Mouse (Mus musculus) forebrain, embryonic 15.5 days (tissue): ENCODE results near the gene Tex2. TPM values are rescaled to one million over a fixed set of nuclear protein-coding genes. Genes with fewer than 3 reads are reported as not detected.

Source experiments
- ATAC-seq: fragments of 200-750 bp; cut with Nextera tagmentation; replicated peaks from 2 replicates; pipeline ENCODE4 v1.8.0; 2017; ENCODE audit warnings: mild to moderate bottlenecking, moderate TSS enrichment, moderate library complexity
- H3K27ac ChIP-seq: fragments of 300-500 bp; sonication (generic); replicated peaks from 2 replicates; pipeline ENCODE4 v1.5.1; 2015; ENCODE audit warnings: mild to moderate bottlenecking, inconsistent platforms
- H3K27me3 ChIP-seq: fragments of 300-500 bp; sonication (generic); 2 replicates; pipeline ENCODE4 v1.6.1; 2015; ENCODE audit warnings: inconsistent platforms
- H3K36me3 ChIP-seq: fragments of 300-500 bp; sonication (generic); 2 replicates; pipeline ENCODE4 v1.6.1; 2015; ENCODE audit warnings: mild to moderate bottlenecking, inconsistent platforms
- H3K4me1 ChIP-seq: fragments of 300-500 bp; sonication (generic); 2 replicates; pipeline ENCODE4 v1.6.1; 2015; ENCODE audit warnings: inconsistent platforms
- H3K4me2 ChIP-seq: fragments of 300-500 bp; sonication (generic); replicated peaks from 2 replicates; pipeline ENCODE4 v1.6.1; 2015; ENCODE audit warnings: mild to moderate bottlenecking, inconsistent platforms
- H3K4me3 ChIP-seq: fragments of 300-500 bp; sonication (generic); 2 replicates; pipeline ENCODE4 v1.5.1; 2015; ENCODE audit warnings: mild to moderate bottlenecking, inconsistent platforms
- H3K9ac ChIP-seq: fragments of 300-500 bp; sonication (generic); replicated peaks from 2 replicates; pipeline ENCODE4 v1.6.1; 2015; ENCODE audit warnings: mild to moderate bottlenecking, inconsistent platforms
- H3K9me3 ChIP-seq: fragments of 300-500 bp; sonication (generic); 2 replicates; pipeline ENCODE4 v1.6.1; 2016; ENCODE audit warnings: inconsistent platforms
- WGBS: fragments of 180-500 bp; shearing (Covaris S2); methylation state at CpG from one replicate; pipeline ENCODE4 v1.1.7; 2015; ENCODE audit warnings: mixed read lengths; 5-methylcytosine and 5-hydroxymethylcytosine counted together
- polyA plus RNA-seq: library from polyadenylated mRNA; unstranded; fragments of >200 nt; fragmentation: Nextera tagmentation; extraction: Ambion mirVana; gene quantifications from 2 replicates; pipeline ENCODE4 v1.2.1, GENCODE M21; 2015

Tex2 gene
- polyA plus RNA-seq, 1 experiment from 2014 or later, result 15.2 TPM

GRCm38 (mm10) chr11:106555805-106556615 is 57.2 kb downstream of the Tex2 start:
- Histone ChIP-seq H3K27ac (no peak overlapping the region), H3K4me1 (peaks cover 4% of the 10 kb centered on the region; the same call in 1 of the 2 replicates), H3K4me2 (no peak overlapping the region), H3K9ac (no peak overlapping the region), H3K27me3 (no peaks in the 10 kb centered on the region), H3K4me3 (no peak overlapping the region), H3K9me3 (no peaks in the 10 kb centered on the region), H3K36me3 (no peaks in the 10 kb centered on the region)
- WGBS, result 68% methylated on average over 10 of the region's 10 CpGs
- no peak for ATAC-seq

GRCm38 (mm10) chr11:106550398-106550797 is 62.8 kb downstream of the Tex2 start:
- Histone ChIP-seq H3K4me1 (peaks cover 4% of the 10 kb centered on the region; the same call in 1 of the 2 replicates), H3K27me3 (no peaks in the 10 kb centered on the region), H3K27ac (no peak overlapping the region), H3K9me3 (no peaks in the 10 kb centered on the region), H3K36me3 (peaks cover 6% of the 10 kb centered on the region; the same call in 1 of the 2 replicates), H3K4me2 (no peak overlapping the region), H3K9ac (no peak overlapping the region), H3K4me3 (no peak overlapping the region)
- ATAC-seq, result no peak
- 94% methylated on average over 4 of the region's 4 CpGs for WGBS

- no peak overlapping the region for H3K4me2 ChIP-seq
- no peak for ATAC-seq
- 96% methylated on average over 4 of the region's 4 CpGs for WGBS
Measured at GRCm38 (mm10) chr11:106546081-106546480, 67.1 kb downstream of the Tex2 start.

GRCm38 (mm10) chr11:106544916-106545315 is 68.3 kb downstream of the Tex2 start:
- no peaks in the 10 kb centered on the region for H3K9me3 ChIP-seq
- no peak overlapping the region for H3K27ac ChIP-seq
- no peak overlapping the region for H3K9ac ChIP-seq
- WGBS, result 94% methylated on average over 9 of the region's 9 CpGs
- peaks cover 15% of the 10 kb centered on the region; the same call in 1 of the 2 replicates for H3K36me3 ChIP-seq
- H3K27me3 ChIP-seq, result no peaks in the 10 kb centered on the region
- H3K4me3 ChIP-seq, result no peak overlapping the region
- no peaks in the 10 kb centered on the region for H3K4me1 ChIP-seq
- no peak for ATAC-seq
- no peak overlapping the region for H3K4me2 ChIP-seq

More at GRCm38 (mm10) chr11:106546081-106546480, 67.1 kb downstream of the Tex2 start:
- Histone ChIP-seq H3K4me1 (no peaks in the 10 kb centered on the region), H3K27ac (no peak overlapping the region), H3K9me3 (no peaks in the 10 kb centered on the region), H3K4me3 (no peak overlapping the region), H3K36me3 (peaks cover 15% of the 10 kb centered on the region; the same call in 1 of the 2 replicates), H3K9ac (no peak overlapping the region), H3K27me3 (no peaks in the 10 kb centered on the region)

GRCm38 (mm10) chr11:106544133-106544532 is 69.1 kb downstream of the Tex2 start:
- H3K9ac ChIP-seq, result no peak overlapping the region
- no peak overlapping the region for H3K4me2 ChIP-seq
- no peaks in the 10 kb centered on the region for H3K27me3 ChIP-seq
- no peaks in the 10 kb centered on the region for H3K9me3 ChIP-seq
- peaks cover 15% of the 10 kb centered on the region; the same call in 1 of the 2 replicates for H3K36me3 ChIP-seq
- WGBS, result 90% methylated on average over 11 of the region's 11 CpGs
- ATAC-seq, result no peak
- H3K27ac ChIP-seq, result no peak overlapping the region
- no peaks in the 10 kb centered on the region for H3K4me1 ChIP-seq
- no peak overlapping the region for H3K4me3 ChIP-seq

- WGBS, result 96% methylated on average over 13 of the region's 13 CpGs
- H3K9me3 ChIP-seq, result no peaks in the 10 kb centered on the region
- no peak overlapping the region for H3K4me2 ChIP-seq
- H3K9ac ChIP-seq, result no peak overlapping the region
- H3K36me3 ChIP-seq, result peaks cover 15% of the 10 kb centered on the region; the same call in 1 of the 2 replicates
- H3K4me1 ChIP-seq, result no peaks in the 10 kb centered on the region
- H3K27me3 ChIP-seq, result no peaks in the 10 kb centered on the region
- no peak for ATAC-seq
- no peak overlapping the region for H3K4me3 ChIP-seq
- no peak overlapping the region for H3K27ac ChIP-seq
Measured at GRCm38 (mm10) chr11:106543006-106543405, 70.2 kb downstream of the Tex2 start.

- no peaks in the 10 kb centered on the region for H3K27me3 ChIP-seq
- no peak for ATAC-seq
- no peaks in the 10 kb centered on the region for H3K4me1 ChIP-seq
- no peak overlapping the region for H3K27ac ChIP-seq
- H3K9ac ChIP-seq, result no peak overlapping the region
- H3K36me3 ChIP-seq, result peaks cover 15% of the 10 kb centered on the region; the same call in 1 of the 2 replicates
- no peak overlapping the region for H3K4me2 ChIP-seq
- H3K9me3 ChIP-seq, result no peaks in the 10 kb centered on the region
- H3K4me3 ChIP-seq, result no peak overlapping the region
Measured at GRCm38 (mm10) chr11:106542385-106542784, 70.8 kb downstream of the Tex2 start.

GRCm38 (mm10) chr11:106540506-106541268 is 72.5 kb downstream of the Tex2 start:
- ATAC-seq, result no peak
- peaks cover 12% of the 10 kb centered on the region; the same call in 1 of the 2 replicates for H3K36me3 ChIP-seq
- H3K4me3 ChIP-seq, result no peak overlapping the region
- H3K9me3 ChIP-seq, result no peaks in the 10 kb centered on the region
- no peak overlapping the region for H3K9ac ChIP-seq
- no peaks in the 10 kb centered on the region for H3K27me3 ChIP-seq
- 56% methylated on average over 13 of the region's 13 CpGs for WGBS
- H3K27ac ChIP-seq, result no peak overlapping the region
- no peaks in the 10 kb centered on the region for H3K4me1 ChIP-seq
- H3K4me2 ChIP-seq, result no peak overlapping the region

GRCm38 (mm10) chr11:106536253-106536912 is 76.8 kb downstream of the Tex2 start:
- WGBS, result 65% methylated on average over 11 of the region's 11 CpGs
- H3K4me2 ChIP-seq, result no peak overlapping the region
- ATAC-seq, result no peak
- peak overlapping the region; percentile 60 for H3K27ac ChIP-seq
- no peak overlapping the region for H3K4me3 ChIP-seq
- no peaks in the 10 kb centered on the region for H3K27me3 ChIP-seq
- peaks cover 6% of the 10 kb centered on the region; the same call in 1 of the 2 replicates for H3K36me3 ChIP-seq
- no peaks in the 10 kb centered on the region for H3K4me1 ChIP-seq
- H3K9me3 ChIP-seq, result no peaks in the 10 kb centered on the region
- no peak overlapping the region for H3K9ac ChIP-seq

GRCm38 (mm10) chr11:106535660-106536252 is 77.5 kb downstream of the Tex2 start:
- ATAC-seq, result no peak
- Histone ChIP-seq H3K9me3 (no peaks in the 10 kb centered on the region), H3K4me2 (no peak overlapping the region), H3K9ac (no peak overlapping the region), H3K27me3 (no peaks in the 10 kb centered on the region), H3K4me3 (no peak overlapping the region), H3K36me3 (peaks cover 6% of the 10 kb centered on the region; the same call in 1 of the 2 replicates), H3K27ac (peak overlapping the region; percentile 60; the same call in 1 of the 2 replicates), H3K4me1 (no peaks in the 10 kb centered on the region)
- 90% methylated on average over 9 of the region's 9 CpGs for WGBS

GRCm38 (mm10) chr11:106532248-106532790 is 80.9 kb downstream of the Tex2 start:
- no peaks in the 10 kb centered on the region for H3K9me3 ChIP-seq
- H3K4me2 ChIP-seq, result no peak overlapping the region
- no peak overlapping the region for H3K4me3 ChIP-seq

More at GRCm38 (mm10) chr11:106532248-106532790, 80.9 kb downstream of the Tex2 start:
- no peak overlapping the region for H3K9ac ChIP-seq
- peaks cover 6% of the 10 kb centered on the region; the same call in 1 of the 2 replicates for H3K36me3 ChIP-seq
- no peaks in the 10 kb centered on the region for H3K4me1 ChIP-seq
- 87% methylated on average over 9 of the region's 9 CpGs for WGBS
- ATAC-seq, result no peak
- no peaks in the 10 kb centered on the region for H3K27me3 ChIP-seq
- H3K27ac ChIP-seq, result no peak overlapping the region
